Mouse (Mus musculus): ENCODE results near the gene Bnip2.
"Not testable (repeated sequence)": the region's sequence is repeated elsewhere in the genome, so short reads cannot be mapped to it uniquely, and the experiment has no call there.

Bnip2 gene

DNA sequence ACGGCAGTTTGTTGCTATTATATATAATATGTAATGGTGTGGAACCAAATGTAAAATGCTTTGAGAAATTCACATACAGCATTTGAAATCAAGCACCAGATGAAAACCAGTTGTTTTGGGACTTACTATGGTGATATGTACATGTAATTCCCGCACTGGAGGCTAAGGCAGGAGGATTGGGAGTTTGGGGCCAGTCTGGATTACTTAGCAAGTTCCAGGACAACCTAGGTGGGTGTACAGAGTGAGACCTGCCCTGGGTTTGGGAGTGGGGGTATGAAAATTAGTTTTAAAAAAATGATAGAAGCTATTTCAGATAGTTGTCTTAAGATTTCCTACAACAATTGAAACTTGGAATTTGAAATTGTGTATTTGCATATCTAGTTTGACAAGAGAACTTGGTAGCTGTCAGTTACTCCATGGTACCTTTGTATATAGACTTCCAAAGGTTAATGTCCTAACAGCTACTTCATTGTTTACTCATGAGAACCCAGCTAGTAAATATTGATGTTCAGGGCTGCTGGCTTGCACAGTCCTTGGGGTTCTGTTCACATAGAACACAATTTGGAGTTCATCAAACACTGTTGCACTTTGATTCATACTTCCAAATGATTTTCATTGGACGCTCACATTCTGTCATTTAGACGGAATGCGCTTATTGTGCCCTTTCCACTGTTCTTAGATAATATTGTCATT, 21.7 kb downstream of the Bnip2 start:
- in situ Hi-C loops (cut with MboI, MseI): no loop called here

DNA sequence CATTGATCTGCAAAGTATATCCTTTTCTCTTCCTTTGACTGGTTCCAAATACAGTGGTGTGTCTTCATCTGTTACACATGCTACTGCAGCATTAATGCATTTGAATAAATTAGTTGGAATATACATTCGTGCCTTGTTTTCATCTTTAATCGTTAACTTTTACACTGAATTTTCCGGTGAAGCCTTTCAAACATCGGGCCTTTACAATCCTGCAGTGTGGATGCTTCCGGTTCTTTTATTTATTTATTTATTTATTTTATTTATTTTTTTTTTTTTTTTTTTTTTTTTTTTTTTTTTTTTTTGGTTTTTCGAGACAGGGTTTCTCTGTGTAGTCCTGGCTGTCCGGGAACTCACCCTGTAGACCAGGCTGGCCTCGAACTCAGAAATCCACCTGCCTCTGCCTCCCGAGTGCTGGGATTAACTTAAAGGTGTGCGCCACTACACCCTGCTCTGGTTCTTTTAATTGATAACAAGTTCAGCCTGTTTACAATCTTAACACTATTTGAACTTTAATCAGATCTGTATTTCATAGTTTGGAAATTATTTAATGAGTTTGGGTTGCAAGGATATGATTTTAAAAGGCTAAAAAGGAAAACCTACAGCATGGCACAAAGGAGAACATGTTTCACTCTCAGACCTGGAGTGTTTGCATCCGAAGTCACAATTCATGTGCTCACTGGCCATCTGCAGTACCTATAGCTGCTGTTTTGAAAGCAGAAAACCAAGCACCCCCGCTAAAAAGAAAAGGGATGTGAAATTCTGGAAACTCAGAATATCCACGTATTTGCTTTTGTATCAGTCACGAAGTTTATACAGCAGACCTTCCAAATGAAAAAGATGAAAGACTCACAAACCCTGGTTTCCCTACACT, 22.5 kb downstream of the Bnip2 start:
- in situ Hi-C loops (cut with MboI, MseI): no loop called here

DNA sequence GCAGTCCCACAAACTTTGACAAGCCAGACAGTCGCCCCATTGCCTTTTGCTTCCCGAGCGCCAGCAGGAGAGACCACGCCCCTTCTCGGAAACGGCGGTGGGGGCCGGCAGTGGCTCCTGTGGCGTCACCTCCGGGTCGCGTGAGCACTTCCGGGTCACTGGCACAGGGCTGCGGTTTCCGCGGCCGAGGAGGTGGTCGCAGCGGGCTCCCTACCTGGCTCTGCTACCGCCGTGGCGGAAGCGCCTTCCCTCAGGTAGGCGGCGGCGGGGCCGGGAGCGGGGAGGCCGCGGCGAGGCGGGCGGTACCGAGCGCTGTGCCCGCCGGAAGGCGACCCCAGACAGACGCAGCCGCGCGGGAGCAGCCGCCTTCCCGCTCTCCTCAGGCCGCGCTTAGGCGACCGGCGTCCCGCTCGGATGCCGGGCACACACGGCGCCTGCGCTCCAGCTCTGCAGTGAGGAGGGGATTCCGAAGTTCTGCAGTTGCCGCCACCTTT, 23.2 kb downstream of the Bnip2 start, which contains the start of gene Gtf2a2:
Gtf2a2 (plus strand) TSS at position 143 of the 494 bp plus-strand sequence.
- in situ Hi-C loops (cut with MboI, MseI): no loop called here

DNA sequence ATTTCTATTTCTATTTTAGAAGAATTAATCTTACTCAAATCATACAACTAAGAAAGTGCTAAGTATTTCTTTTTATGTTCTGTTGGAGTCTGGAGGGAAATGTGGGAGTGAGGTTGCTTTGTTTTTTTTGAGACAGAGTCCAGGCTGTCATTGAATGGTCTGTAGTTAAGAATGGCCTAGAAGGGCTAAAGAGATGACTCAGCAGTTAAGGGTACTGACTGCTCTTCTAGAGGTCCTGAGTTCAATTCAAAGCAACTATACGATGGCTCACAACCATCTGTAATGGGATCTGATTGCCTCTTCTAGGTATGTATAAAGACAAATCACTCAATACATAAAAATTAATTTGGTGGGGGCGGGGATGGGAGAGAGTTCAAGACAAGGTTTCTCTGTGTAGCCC, 26.4 kb downstream of the Bnip2 start:
- in situ Hi-C loops (cut with MboI, MseI): no loop called here

- in situ Hi-C loops (cut with MboI, MseI): no loop called here
These were observed 29.6 kb downstream of the Bnip2 start for GRCm38 (mm10) chr9:70018879-70019278.

- in situ Hi-C loops (cut with MboI, MseI): no loop called here
These were observed 32.3 kb downstream of the Bnip2 start for GRCm38 (mm10) chr9:70021610-70022009.

DNA sequence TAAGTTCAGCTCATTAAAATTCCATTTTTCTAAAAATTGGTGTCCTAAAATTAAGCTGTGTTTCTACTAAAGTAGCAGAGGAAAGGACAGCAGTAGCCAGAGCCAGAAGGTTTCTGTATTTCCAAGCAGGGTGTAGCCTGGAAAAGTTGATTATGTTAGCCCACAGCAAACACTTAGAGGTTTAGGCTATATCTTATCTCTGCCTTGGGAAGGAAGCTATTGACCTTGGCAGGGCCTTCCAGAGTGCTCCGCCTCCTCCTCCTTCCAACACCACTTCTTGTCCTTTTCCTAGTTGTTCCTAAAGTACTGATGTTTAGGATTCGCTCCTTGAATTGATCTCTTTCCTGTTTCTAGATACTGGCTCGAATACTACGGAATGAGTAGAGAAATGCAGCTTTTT, 32.8 kb downstream of the Bnip2 start:
- in situ Hi-C loops (cut with MboI, MseI): no loop called here

DNA sequence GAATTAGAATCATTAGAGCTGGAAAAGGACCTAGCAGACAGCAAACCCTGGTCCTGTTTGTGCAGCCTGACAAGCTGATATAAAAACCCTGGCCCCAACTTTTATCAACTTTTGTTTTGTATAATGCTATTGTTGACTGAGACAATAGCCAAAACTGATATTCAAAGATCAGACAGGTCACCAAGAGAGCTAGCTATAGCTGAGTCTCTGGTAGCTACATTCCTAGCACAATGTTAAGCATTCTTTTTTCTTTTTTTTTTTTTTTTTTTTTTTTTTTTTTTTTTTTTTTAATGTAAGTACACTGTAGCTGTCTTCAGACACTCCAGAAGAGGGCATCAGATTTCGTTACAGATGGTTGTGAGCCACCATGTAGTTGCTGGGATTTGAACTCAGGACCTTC, 34.3 kb downstream of the Bnip2 start:
- in situ Hi-C loops (cut with MboI, MseI): not testable (repeated sequence)

- in situ Hi-C loops (cut with MboI, MseI): loop anchor here in 1 of 2 experiments (5.0 kb wide), 1 partner anchor 53 kb away; no protein-coding TSS in a partner anchor
These were observed 35.4 kb downstream of the Bnip2 start for GRCm38 (mm10) chr9:70024648-70025047.

GRCm38 (mm10) chr9:70025365-70026012, 36.2 kb downstream of the Bnip2 start:
- in situ Hi-C loops (cut with MboI, MseI): loop anchor here in 1 of 2 experiments (5.0 kb wide), 1 partner anchor 52 kb away; no protein-coding TSS in a partner anchor

- in situ Hi-C loops (cut with MboI, MseI): no loop called here
These were observed 42.9 kb downstream of the Bnip2 start for GRCm38 (mm10) chr9:70032167-70032566.

DNA sequence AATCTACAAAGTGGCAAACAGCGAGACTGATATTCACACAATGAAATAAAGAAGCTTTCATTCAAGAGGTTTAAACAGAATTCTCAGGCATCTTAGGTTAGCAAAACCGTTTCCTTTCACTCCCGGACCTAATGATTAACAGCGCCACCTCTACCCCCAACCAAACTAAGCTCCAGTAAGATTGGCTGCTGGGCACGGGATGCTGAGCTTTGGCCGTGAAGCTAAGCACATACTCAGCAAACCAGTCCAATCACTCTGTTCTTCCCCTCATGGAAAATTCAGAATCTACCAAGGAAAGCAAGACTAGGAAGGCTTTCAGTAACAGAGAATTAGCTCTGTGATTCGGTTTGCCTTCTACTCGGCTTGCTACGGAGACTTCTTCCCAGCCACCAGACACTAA, 43.8 kb downstream of the Bnip2 start:
- in situ Hi-C loops (cut with MboI, MseI): no loop called here

DNA sequence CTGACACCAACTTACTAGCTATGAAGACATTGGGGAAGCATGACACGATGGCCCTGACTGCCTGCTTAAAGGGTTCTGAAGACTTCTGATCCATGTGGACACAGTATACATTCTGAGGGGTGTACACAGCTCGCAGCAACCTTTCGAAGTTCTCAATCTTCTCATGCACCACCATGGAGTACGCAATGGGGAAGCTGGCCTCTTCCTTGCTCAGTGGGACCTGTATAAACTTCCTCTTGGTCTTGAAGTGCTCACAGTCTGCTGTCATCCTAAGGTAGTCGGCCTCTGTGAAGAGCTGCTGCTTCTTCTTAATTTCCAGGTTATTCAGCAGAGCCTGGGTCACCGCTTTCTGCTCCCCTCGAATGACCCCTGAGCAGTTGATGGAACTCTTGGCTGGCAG, 45.4 kb downstream of the Bnip2 start:
- in situ Hi-C loops (cut with MboI, MseI): no loop called here

GRCm38 (mm10) chr9:70036646-70037045, 47.4 kb downstream of the Bnip2 start:
- in situ Hi-C loops (cut with MboI, MseI): no loop called here

DNA sequence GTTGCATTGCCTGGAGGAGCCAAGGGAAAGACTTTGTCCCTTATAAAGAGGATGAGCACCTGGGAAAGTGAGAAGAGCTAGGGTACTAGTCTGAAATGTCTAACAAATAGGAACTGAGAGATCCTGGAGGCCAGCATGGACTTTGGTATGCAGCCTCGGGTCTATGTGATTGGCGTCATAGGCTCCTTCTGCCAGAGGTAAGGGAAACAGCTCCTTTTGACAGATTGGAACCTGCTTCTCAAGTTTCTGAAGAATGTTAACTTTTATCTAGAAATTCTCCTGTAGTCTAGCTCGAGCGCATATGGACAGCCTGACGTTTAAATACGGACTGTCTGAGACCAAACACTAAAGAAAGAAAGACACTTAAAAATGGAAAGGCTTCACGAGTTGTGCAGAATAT, 48.7 kb downstream of the Bnip2 start, which contains the start of gene Gcnt3:
Gcnt3 (minus strand) TSS at position 101 of the 400 bp plus-strand sequence.
- in situ Hi-C loops (cut with MboI, MseI): no loop called here

- in situ Hi-C loops (cut with MboI, MseI): no loop called here
These were observed 50.5 kb downstream of the Bnip2 start for GRCm38 (mm10) chr9:70039597-70040385.

- in situ Hi-C loops (cut with MboI, MseI): no loop called here
These were observed 51.3 kb downstream of the Bnip2 start for GRCm38 (mm10) chr9:70040570-70040969.

DNA sequence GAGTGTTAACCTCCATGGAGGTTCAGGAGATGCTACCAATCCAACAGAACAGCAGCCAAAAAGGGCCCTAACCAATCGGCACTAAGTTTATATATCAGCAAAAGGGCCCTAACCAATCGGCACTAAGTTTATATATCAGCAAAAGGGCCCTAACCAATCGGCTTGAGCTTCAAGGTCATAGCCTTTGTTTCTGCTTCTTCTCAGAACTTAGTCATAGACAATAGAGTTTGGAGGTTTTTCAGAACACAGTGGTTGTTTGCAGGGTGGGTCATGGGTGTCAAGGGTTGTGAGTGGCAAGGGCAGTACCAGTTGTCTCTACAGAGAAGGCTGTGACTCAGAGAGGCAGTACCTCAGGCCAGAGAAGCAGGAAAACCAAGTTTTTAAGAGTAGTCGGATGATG, 52.9 kb downstream of the Bnip2 start:
- in situ Hi-C loops (cut with MboI, MseI): no loop called here

GRCm38 (mm10) chr9:70042935-70043334, 53.7 kb downstream of the Bnip2 start:
- in situ Hi-C loops (cut with MboI, MseI): no loop called here

DNA sequence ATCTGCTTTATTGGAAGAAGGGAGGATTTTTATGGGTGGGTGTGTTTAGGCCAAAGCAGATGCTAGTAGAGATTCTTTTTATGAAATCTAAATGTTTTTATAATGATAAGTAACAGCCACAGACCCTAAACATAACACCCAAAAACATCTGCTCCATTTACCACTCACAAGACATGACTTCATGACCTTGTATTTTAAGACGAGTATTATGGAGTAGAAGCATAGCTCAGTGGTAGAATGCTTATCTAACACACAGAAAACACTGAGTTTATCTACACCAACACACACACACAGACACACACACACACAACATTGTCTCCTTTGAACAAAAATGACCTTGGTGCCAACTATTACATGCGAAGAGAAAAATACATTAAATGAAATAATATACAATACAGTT, 55.6 kb downstream of the Bnip2 start:
- in situ Hi-C loops (cut with MboI, MseI): no loop called here

GRCm38 (mm10) chr9:70046255-70046654, 57.0 kb downstream of the Bnip2 start:
- in situ Hi-C loops (cut with MboI, MseI): no loop called here
